Mouse (Mus musculus) embryonic facial prominence, embryonic 14.5 days (tissue): ENCODE results near the gene C2cd2. TPM values are rescaled to one million over a fixed set of nuclear protein-coding genes. Genes with fewer than 3 reads are reported as not detected.

ENCODE experiments used
- ATAC-seq: fragments of 200-750 bp; cut with Nextera tagmentation; 2 replicates; pipeline ENCODE4 v1.8.0; 2017; ENCODE audit warnings: low read depth, moderate number of reproducible peaks, moderate TSS enrichment
- DNase-seq: peaks from one replicate; pipeline ENCODE4 v3.0.0-alpha.2; 2015; ENCODE audit warnings: low spot score
- H3K27ac ChIP-seq: fragments of 300-500 bp; sonication (generic); replicated peaks from 2 replicates; pipeline ENCODE4 v1.5.1; 2014; ENCODE audit warnings: low read depth, mild to moderate bottlenecking, low read length, moderate library complexity
- H3K27me3 ChIP-seq: fragments of 300-500 bp; sonication (generic); replicated peaks from 2 replicates; pipeline ENCODE4 v1.6.1; 2014; ENCODE audit warnings: low read length; ENCODE audit not compliant: control insufficient read depth, insufficient read depth
- H3K36me3 ChIP-seq: fragments of 300-500 bp; sonication (generic); 2 replicates; pipeline ENCODE4 v1.6.1; 2014; ENCODE audit warnings: low read length, mixed read lengths; ENCODE audit not compliant: control insufficient read depth, insufficient read depth
- H3K4me1 ChIP-seq: fragments of 300-500 bp; sonication (generic); 2 replicates; pipeline ENCODE4 v1.6.1; 2014; ENCODE audit warnings: antibody characterized with exemption, low read length; ENCODE audit not compliant: control insufficient read depth, insufficient read depth
- H3K4me2 ChIP-seq: fragments of 300-500 bp; sonication (generic); 2 replicates; pipeline ENCODE4 v1.6.1; 2014; ENCODE audit warnings: low read depth, mild to moderate bottlenecking, low read length, moderate library complexity, mixed read lengths
- H3K4me3 ChIP-seq: fragments of 300-500 bp; sonication (generic); 2 replicates; pipeline ENCODE4 v1.5.1; 2014; ENCODE audit warnings: low read depth, mild to moderate bottlenecking, low read length
- H3K9ac ChIP-seq: fragments of 300-500 bp; sonication (generic); 2 replicates; pipeline ENCODE4 v1.6.1; 2014; ENCODE audit warnings: low read depth, mild to moderate bottlenecking, low read length, moderate library complexity, mixed read lengths
- H3K9me3 ChIP-seq: fragments of 300-500 bp; sonication (generic); 2 replicates; pipeline ENCODE4 v1.6.1; 2016; ENCODE audit warnings: low read length; ENCODE audit not compliant: control insufficient read depth
- WGBS: fragments of 180-500 bp; shearing (Covaris S2); extraction: QIAGEN DNeasy Blood & Tissue Kit; methylation state at CpG from one replicate; pipeline ENCODE4 v1.1.7; 2014; 5-methylcytosine and 5-hydroxymethylcytosine counted together
- polyA plus RNA-seq: library from polyadenylated mRNA; unstranded; fragments of >200 nt; fragmentation: Nextera tagmentation; extraction: Ambion mirVana; gene quantifications from 2 replicates; pipeline ENCODE4 v1.2.1, GENCODE M21; 2014

Gene C2cd2
- polyA plus RNA-seq, 1 experiment from 2014 or later, result 24.5 TPM

DNA sequence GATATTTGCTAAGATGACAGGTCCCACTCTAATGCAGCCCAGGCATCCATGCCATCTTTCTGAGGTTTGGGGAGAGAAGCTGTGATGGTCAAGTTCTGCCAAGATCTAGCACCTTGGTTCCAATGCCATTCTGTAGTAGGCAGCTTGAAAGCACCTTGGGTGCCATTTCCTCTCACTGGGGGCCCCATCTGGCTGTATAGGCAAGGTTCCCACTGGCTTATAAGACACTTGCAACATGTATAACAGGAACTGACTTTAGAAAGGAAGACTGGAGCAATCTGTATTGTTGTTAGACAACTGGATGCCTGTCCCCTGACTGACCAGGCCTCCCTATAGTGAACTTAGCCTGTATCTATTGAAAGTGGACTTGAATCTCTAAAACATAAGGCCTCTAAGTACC is 74.6 kb downstream of the C2cd2 start:
- no peak for DNase-seq
- no peak for ATAC-seq
- Histone ChIP-seq H3K4me2 (no peak overlapping the region), H3K4me3 (no peak overlapping the region), H3K9ac (no peak overlapping the region), H3K9me3 (no peaks in the 10 kb centered on the region), H3K27me3 (no peaks in the 10 kb centered on the region), H3K36me3 (peaks cover 38% of the 10 kb centered on the region), H3K27ac (no peak overlapping the region), H3K4me1 (no peaks in the 10 kb centered on the region)

DNA sequence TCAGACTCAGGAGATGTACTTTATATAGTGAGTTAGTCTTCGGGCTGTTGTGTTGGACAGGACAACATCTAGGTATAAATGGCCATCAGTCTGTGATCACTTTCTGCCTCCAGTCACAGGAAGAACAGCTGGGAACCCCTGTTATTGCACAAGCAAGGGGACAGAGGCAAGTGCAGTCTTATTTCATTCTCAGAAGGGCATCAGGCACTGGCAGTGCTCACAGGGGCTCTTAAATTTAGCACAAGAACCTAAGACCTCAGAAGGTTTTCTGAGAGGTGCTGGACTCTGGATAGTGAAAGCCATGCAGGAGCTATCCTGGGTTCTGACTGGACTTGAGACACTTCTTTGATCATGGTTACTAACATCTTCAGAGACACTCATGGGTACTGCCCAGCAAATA is 78.7 kb downstream of the C2cd2 start:
- WGBS, result 96% methylated on average over 1 of the region's 1 CpGs
- Histone ChIP-seq H3K36me3 (peaks cover 29% of the 10 kb centered on the region), H3K27ac (no peak overlapping the region), H3K4me2 (no peak overlapping the region), H3K4me1 (no peaks in the 10 kb centered on the region), H3K27me3 (no peaks in the 10 kb centered on the region), H3K9ac (no peak overlapping the region), H3K9me3 (no peaks in the 10 kb centered on the region), H3K4me3 (no peak overlapping the region)
- no peak for ATAC-seq
- DNase-seq, result no peak

DNA sequence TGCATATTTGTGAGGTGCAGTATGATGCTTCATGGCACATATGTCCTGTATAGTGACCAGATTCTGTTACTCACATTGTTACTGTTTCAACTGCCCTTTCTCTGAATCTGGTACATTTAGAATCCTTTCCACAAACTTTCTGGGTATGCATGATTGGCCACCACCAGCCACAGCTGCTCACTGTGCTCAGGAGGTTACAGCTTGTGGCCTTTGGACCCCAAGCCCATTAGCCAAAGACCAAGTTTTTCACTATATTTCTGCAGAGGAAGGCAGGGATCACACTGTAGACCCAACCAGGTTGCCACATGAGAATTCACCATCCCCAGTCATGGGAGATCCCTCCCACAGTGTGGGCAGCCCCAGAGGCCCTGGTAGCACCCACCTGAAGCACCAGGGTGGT is 79.5 kb downstream of the C2cd2 start:
- ATAC-seq (no peak), DNase-seq (no peak)
- Histone ChIP-seq H3K27me3 (no peaks in the 10 kb centered on the region), H3K4me3 (no peak overlapping the region), H3K9me3 (no peaks in the 10 kb centered on the region), H3K4me1 (no peaks in the 10 kb centered on the region), H3K36me3 (peaks cover 29% of the 10 kb centered on the region), H3K9ac (no peak overlapping the region), H3K4me2 (no peak overlapping the region), H3K27ac (no peak overlapping the region)

DNA sequence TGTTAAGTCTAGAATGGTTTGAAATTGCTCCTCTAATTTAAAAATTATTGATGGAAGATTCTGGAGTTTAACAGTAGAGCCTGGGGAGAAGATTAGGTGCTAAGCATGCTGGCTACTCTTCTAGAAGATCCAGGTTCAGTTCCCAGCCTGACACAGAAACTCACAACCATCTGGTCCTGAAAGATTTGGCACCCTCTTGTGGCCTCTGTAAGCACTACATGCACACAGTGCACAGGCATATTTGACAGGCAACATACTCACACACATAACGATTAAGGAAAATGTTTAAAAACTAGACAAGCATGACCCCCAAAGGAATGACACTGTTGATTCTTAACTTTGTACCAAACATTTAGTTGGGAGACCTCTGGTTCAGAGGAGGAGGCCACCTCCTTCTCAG is 83.3 kb downstream of the C2cd2 start:
- no peak overlapping the region for H3K9ac ChIP-seq
- H3K27ac ChIP-seq, result no peak overlapping the region
- H3K9me3 ChIP-seq, result no peaks in the 10 kb centered on the region
- no peaks in the 10 kb centered on the region for H3K4me1 ChIP-seq
- peaks cover 18% of the 10 kb centered on the region for H3K36me3 ChIP-seq
- no peak overlapping the region for H3K4me3 ChIP-seq
- no peaks in the 10 kb centered on the region for H3K27me3 ChIP-seq
- DNase-seq, result no peak
- H3K4me2 ChIP-seq, result no peak overlapping the region
- 86% methylated on average over 1 of the region's 1 CpGs for WGBS
- no peak for ATAC-seq

DNA sequence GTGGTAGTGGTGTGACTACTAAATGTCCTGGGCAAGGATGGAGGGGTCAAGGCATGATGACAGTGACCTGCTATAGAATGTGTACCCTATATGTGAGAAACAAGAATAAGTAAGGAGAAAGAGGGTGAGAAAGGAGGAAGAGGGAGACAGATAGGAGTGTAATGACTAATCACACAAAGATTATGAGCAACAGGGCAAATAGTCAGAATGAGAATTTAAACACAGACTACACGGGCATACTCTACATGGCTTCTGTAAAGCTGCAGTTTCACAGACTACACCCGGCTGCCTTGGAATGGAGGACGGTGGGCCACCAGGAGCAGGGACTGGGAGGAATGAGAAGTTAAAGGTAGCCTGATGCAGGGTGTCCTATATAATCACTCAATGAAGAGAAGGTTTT is 84.9 kb downstream of the C2cd2 start:
- DNase-seq (no peak), ATAC-seq (no peak)
- Histone ChIP-seq H3K36me3 (peaks cover 20% of the 10 kb centered on the region), H3K4me1 (no peaks in the 10 kb centered on the region), H3K4me2 (no peak overlapping the region), H3K27ac (no peak overlapping the region), H3K9ac (no peak overlapping the region), H3K4me3 (no peak overlapping the region), H3K9me3 (no peaks in the 10 kb centered on the region), H3K27me3 (no peaks in the 10 kb centered on the region)
- WGBS, result 96% methylated on average over 3 of the region's 3 CpGs

DNA sequence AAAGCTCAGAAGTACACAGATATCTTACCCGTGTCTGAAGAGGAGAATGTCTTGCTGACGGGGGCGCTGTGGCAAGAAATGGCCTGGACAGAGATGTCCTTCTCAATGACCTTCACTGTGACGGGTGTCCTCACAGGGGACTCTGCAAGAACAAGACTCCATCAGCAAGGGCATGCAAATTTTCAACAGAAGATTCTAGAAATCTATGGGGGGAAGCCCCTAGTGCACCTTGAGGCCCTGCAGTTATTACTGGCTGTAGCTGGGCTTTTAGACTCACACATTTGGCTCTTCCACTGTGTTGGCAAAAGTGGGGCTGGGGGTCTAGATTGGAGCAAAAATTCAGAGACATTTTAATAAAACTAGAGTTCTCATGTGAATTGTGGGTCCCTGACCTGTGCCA is 87.3 kb downstream of the C2cd2 start:
- DNase-seq (no peak), ATAC-seq (no peak)
- no peak overlapping the region for H3K9ac ChIP-seq
- H3K27ac ChIP-seq, result no peak overlapping the region
- H3K4me2 ChIP-seq, result no peak overlapping the region
- H3K4me3 ChIP-seq, result no peak overlapping the region
- H3K27me3 ChIP-seq, result no peaks in the 10 kb centered on the region
- peaks cover 32% of the 10 kb centered on the region for H3K36me3 ChIP-seq
- no peaks in the 10 kb centered on the region for H3K9me3 ChIP-seq
- WGBS, result 93% methylated on average over 4 of the region's 4 CpGs
- no peaks in the 10 kb centered on the region for H3K4me1 ChIP-seq

DNA sequence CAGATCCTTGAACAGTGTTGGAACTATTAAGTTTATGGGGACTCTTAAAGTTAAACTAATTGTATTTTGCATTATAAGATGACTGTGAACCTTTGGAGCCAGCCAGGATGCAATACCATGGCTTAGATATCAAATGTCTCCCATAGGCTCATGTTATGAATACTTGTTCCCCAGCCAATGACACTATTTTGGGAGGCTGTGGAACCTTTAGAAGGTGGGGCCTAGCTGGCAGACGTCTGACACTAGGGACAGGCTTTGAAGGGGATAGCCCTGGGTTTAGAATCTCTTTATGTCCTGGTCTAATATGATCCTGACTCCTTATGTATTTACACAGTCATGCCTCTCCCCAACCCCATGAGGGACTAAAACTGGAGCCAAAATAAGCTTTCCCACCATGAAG is 88.0 kb downstream of the C2cd2 start:
- no peaks in the 10 kb centered on the region for H3K4me1 ChIP-seq
- no peak overlapping the region for H3K9ac ChIP-seq
- peaks cover 39% of the 10 kb centered on the region for H3K36me3 ChIP-seq
- ATAC-seq, result no peak
- no peak overlapping the region for H3K4me2 ChIP-seq
- 30% methylated on average over 1 of the region's 1 CpGs for WGBS
- no peak for DNase-seq
- H3K27ac ChIP-seq, result no peak overlapping the region
- no peaks in the 10 kb centered on the region for H3K27me3 ChIP-seq
- H3K9me3 ChIP-seq, result no peaks in the 10 kb centered on the region
- no peak overlapping the region for H3K4me3 ChIP-seq

DNA sequence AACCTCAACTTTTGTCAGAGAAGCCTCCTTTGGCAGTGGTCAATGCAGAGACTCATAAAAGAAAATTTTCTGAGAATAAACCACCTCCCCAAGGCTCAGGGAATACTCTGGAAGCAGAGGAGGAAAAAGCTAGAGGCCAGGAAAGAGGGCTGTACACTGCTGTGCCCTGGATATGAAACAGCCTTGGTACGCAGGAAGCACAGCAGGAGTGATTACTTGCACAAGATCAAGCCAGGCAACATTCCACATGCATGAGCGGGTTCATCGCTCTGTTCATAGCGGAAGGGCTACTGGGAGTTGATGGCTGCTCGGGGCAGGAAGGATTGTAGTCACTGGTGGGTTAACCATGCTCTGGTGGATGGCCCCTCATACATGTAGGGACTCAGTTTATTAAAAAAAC is 89.7 kb downstream of the C2cd2 start:
- ATAC-seq (no peak), DNase-seq (no peak)
- no peaks in the 10 kb centered on the region for H3K27me3 ChIP-seq
- 73% methylated on average over 5 of the region's 5 CpGs for WGBS
- H3K36me3 ChIP-seq, result peaks cover 56% of the 10 kb centered on the region
- H3K9me3 ChIP-seq, result no peaks in the 10 kb centered on the region
- H3K27ac ChIP-seq, result no peak overlapping the region
- H3K4me3 ChIP-seq, result no peak overlapping the region
- no peaks in the 10 kb centered on the region for H3K4me1 ChIP-seq
- no peak overlapping the region for H3K4me2 ChIP-seq
- H3K9ac ChIP-seq, result no peak overlapping the region

DNA sequence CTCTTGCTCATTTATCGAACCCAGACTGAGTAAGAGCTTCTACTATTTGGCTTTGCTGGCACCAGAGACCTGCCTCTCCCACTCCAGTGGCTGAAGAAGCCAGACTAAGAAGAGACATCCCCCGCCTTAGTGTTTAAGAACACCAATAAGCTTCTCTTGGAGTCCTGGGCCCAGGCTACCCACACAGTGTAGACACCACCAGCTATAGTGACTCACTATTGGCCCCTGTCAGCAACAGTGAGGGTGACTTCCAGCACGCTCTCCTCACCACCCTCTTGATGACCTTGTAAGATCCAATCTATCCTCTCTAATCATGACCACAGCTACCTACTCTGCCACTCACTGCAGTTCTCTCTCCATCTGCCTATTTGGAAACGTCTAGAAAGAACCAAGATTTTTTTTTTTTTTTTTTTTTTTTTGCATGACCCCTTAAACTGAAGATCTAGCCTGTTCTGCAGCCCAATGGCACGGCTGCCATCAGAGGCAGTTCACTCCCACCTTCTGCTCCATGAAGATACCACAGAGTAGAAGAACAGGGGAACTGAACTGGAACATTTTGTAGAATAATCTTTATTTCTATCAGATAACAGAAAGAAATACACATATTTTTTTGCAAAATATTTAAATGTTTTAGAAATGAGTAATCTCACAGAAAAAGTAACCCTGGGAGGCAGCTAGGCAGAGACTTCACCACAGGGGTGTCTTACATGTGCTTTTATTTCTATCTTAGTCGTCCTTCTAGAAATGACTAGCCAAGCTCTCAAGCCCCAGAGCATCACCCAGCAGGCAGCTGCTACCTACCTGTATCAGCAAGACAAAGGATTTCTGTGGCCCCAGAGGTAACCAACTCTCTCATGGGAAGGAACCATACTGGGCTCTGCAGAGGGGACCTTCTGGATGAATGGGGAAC is 93.0 kb downstream of the C2cd2 start:
- ATAC-seq (no peak), DNase-seq (no peak)
- no peak overlapping the region for H3K27ac ChIP-seq
- no peak overlapping the region for H3K4me3 ChIP-seq
- peaks cover 65% of the 10 kb centered on the region for H3K36me3 ChIP-seq
- no peak overlapping the region for H3K4me2 ChIP-seq
- H3K4me1 ChIP-seq, result no peaks in the 10 kb centered on the region
- H3K9me3 ChIP-seq, result no peaks in the 10 kb centered on the region
- H3K27me3 ChIP-seq, result no peaks in the 10 kb centered on the region
- WGBS, result 73% methylated on average over 6 of the region's 6 CpGs
- no peak overlapping the region for H3K9ac ChIP-seq
